Mouse (Mus musculus) neural tube, embryonic 11.5 days (tissue): ENCODE results near the gene C6. TPM values are rescaled to one million over a fixed set of nuclear protein-coding genes. Genes with fewer than 3 reads are reported as not detected.

ENCODE experiments used
- polyA plus RNA-seq: library from polyadenylated mRNA; unstranded; fragments of >200 nt; fragmentation: Nextera tagmentation; extraction: Ambion mirVana; gene quantifications from 2 replicates; pipeline ENCODE4 v1.2.1, GENCODE M21; 2014

Gene C6
- polyA plus RNA-seq, 1 experiment from 2014 or later: not detected

Other genes with a start within 250 kb of the C6 start
- not detected in 2 replicates for gene Mroh2b, start 171.6 kb downstream of the C6 start, polyA plus RNA-seq